Mouse (Mus musculus) testis, adult 2 months (tissue): Measurements from ENCODE around the gene Gm13539. TPM values are rescaled to one million over a fixed set of nuclear protein-coding genes. Genes with fewer than 3 reads are reported as not detected.

Experiments
- H3K27ac ChIP-seq: fragments of 200-500 bp; 2 replicates; pipeline ENCODE4 v1.5.1; 2012; ENCODE audit warnings: low read depth, low read length; ENCODE audit not compliant: control insufficient read depth, insufficient read depth
- H3K27me3 ChIP-seq: fragments of 200-500 bp; 2 replicates; pipeline ENCODE4 v1.6.1; 2012; ENCODE audit warnings: mild to moderate bottlenecking, low read length, moderate library complexity; ENCODE audit not compliant: control insufficient read depth, insufficient read depth
- H3K36me3 ChIP-seq: fragments of 200-500 bp; 2 replicates; pipeline ENCODE4 v1.6.1; 2012; ENCODE audit warnings: mild to moderate bottlenecking, low read length; ENCODE audit not compliant: control insufficient read depth, insufficient read depth
- H3K4me1 ChIP-seq: fragments of 200-500 bp; 2 replicates; pipeline ENCODE4 v1.6.1; 2012; ENCODE audit warnings: low read length; ENCODE audit not compliant: control insufficient read depth, insufficient read depth
- H3K4me3 ChIP-seq: fragments of 200-500 bp; 2 replicates; pipeline ENCODE4 v1.5.1; 2012; ENCODE audit warnings: low read depth, mild to moderate bottlenecking, low read length, moderate library complexity, mixed read lengths; ENCODE audit not compliant: control insufficient read depth
- CTCF ChIP-seq: fragments of 200-500 bp; IDR thresholded peaks from 2 replicates; pipeline ENCODE4 v1.5.1; 2012; ENCODE audit warnings: low read depth, mild to moderate bottlenecking, inconsistent platforms, low read length, moderate library complexity; ENCODE audit not compliant: control insufficient read depth, insufficient read depth, insufficient replicate concordance
- POLR2A ChIP-seq: fragments of 200-500 bp; IDR thresholded peaks from 2 replicates; pipeline ENCODE4 v1.6.1; 2012; ENCODE audit warnings: low read depth, mild to moderate bottlenecking, inconsistent platforms, low read length, moderate library complexity; ENCODE audit not compliant: control insufficient read depth
- polyA plus RNA-seq: library from polyadenylated mRNA; depleted of rRNA; stranded (reverse); fragments of >200 nt; gene quantifications from 2 replicates; pipeline ENCODE4 v1.2.3, GENCODE M21; 2012; rRNA removed

Gm13539 gene
- polyA plus RNA-seq, 1 experiment, result 17.0 TPM

GRCm38 (mm10) chr2:25822806-25823205 is 40.7 kb downstream of the Gm13539 start, which contains the start of gene Lcn9:
Gene Lcn9 (plus strand): TSS chr2:25823153.
- H3K4me1 ChIP-seq, result no peaks in the 10 kb centered on the region
- no peak within 1 kb of the TSS for H3K27ac ChIP-seq
- H3K27me3 ChIP-seq, result no peaks in the 10 kb centered on the region
- no peak within 1 kb of the TSS for H3K4me3 ChIP-seq
- H3K36me3 ChIP-seq, result no peaks in the 10 kb centered on the region
- TF ChIP-seq POLR2A (no peak), CTCF (no peak)

GRCm38 (mm10) chr2:25824751-25825150 is 42.7 kb downstream of the Gm13539 start:
- Histone ChIP-seq H3K36me3 (no peaks in the 10 kb centered on the region), H3K27ac (no peak overlapping the region), H3K4me1 (no peaks in the 10 kb centered on the region), H3K4me3 (no peak overlapping the region), H3K27me3 (no peaks in the 10 kb centered on the region)
- TF ChIP-seq CTCF, result no peak
- TF ChIP-seq POLR2A, result no peak

GRCm38 (mm10) chr2:25828344-25828947 is 46.4 kb downstream of the Gm13539 start:
- TF ChIP-seq POLR2A (no peak), CTCF (no peak)
- H3K36me3 ChIP-seq, result no peaks in the 10 kb centered on the region
- H3K27ac ChIP-seq, result no peak overlapping the region
- no peaks in the 10 kb centered on the region for H3K27me3 ChIP-seq
- H3K4me1 ChIP-seq, result no peaks in the 10 kb centered on the region; the same call in 1 of the 2 replicates
- no peak overlapping the region for H3K4me3 ChIP-seq

- Histone ChIP-seq H3K27me3 (no peaks in the 10 kb centered on the region), H3K4me1 (no peaks in the 10 kb centered on the region; the same call in 1 of the 2 replicates), H3K4me3 (no peak overlapping the region), H3K27ac (no peak overlapping the region), H3K36me3 (no peaks in the 10 kb centered on the region)
- TF ChIP-seq POLR2A, result no peak
These were observed 48.7 kb downstream of the Gm13539 start for GRCm38 (mm10) chr2:25830786-25831185.

GRCm38 (mm10) chr2:25836291-25836690 is 54.2 kb downstream of the Gm13539 start:
- Histone ChIP-seq H3K36me3 (no peaks in the 10 kb centered on the region), H3K4me3 (no peak overlapping the region), H3K27ac (no peak overlapping the region), H3K4me1 (no peaks in the 10 kb centered on the region), H3K27me3 (no peaks in the 10 kb centered on the region)
- TF ChIP-seq POLR2A (no peak), CTCF (peak; percentile 95)

Other genes with a start within 250 kb of the Gm13539 start
- 12.2 and 12.7 TPM in 2 replicates for gene Traf2, start 235.3 kb upstream of the Gm13539 start, polyA plus RNA-seq
- gene Edf1, start 224.4 kb upstream of the Gm13539 start, polyA plus RNA-seq, result 170 and 227 TPM in 2 replicates
- gene Mamdc4, start 207.4 kb upstream of the Gm13539 start, polyA plus RNA-seq, result 1.7 and 8.5 TPM in 2 replicates
- 102 and 112 TPM in 2 replicates for gene Phpt1, start 207.0 kb upstream of the Gm13539 start, polyA plus RNA-seq
- gene Ajm1, start 200.5 kb upstream of the Gm13539 start, polyA plus RNA-seq, result 0.11 and 0.19 TPM in 2 replicates
- gene Rabl6, start 173.7 kb upstream of the Gm13539 start, polyA plus RNA-seq, result 40.9 and 46.2 TPM in 2 replicates
- gene Ccdc183, start 164.6 kb upstream of the Gm13539 start, polyA plus RNA-seq, result 101 and 107 TPM in 2 replicates
- gene Tmem141, start 160.3 kb upstream of the Gm13539 start, polyA plus RNA-seq, result 24.0 and 26.8 TPM in 2 replicates
- gene Fcna, start 154.2 kb upstream of the Gm13539 start, polyA plus RNA-seq, result 0.07 and 0.54 TPM in 2 replicates
- not detected in 2 replicates for gene Lcn8, start 129.1 kb upstream of the Gm13539 start, polyA plus RNA-seq
- gene Lcn5, start 124.3 kb upstream of the Gm13539 start, polyA plus RNA-seq, result not detected in 2 replicates
- not detected in 2 replicates for gene Lcn6, start 105.5 kb upstream of the Gm13539 start, polyA plus RNA-seq
- not detected in 2 replicates for gene Lcn10, start 99.5 kb upstream of the Gm13539 start, polyA plus RNA-seq
- gene Obp2a, start 82.2 kb upstream of the Gm13539 start, polyA plus RNA-seq, result not detected in 2 replicates
- gene Bmyc, start 75.5 kb upstream of the Gm13539 start, polyA plus RNA-seq, result 6.3 and 6.4 TPM in 2 replicates
- not detected in 2 replicates for gene Obp2b, start 45.2 kb upstream of the Gm13539 start, polyA plus RNA-seq
- gene Lcn3, start 16.7 kb upstream of the Gm13539 start, polyA plus RNA-seq, result not detected in 2 replicates
- gene Lcn11, start 5.2 kb upstream of the Gm13539 start, polyA plus RNA-seq, result not detected in 2 replicates
- 55.2 and 62.6 TPM in 2 replicates for gene Glt6d1, start 33.6 kb downstream of the Gm13539 start, polyA plus RNA-seq
- gene Lcn9, start 40.9 kb downstream of the Gm13539 start, polyA plus RNA-seq, result not detected in 2 replicates
- gene Sohlh1, start 65.0 kb downstream of the Gm13539 start, polyA plus RNA-seq, result 8.0 and 8.5 TPM in 2 replicates
- gene Kcnt1, start 81.5 kb downstream of the Gm13539 start, polyA plus RNA-seq, result 6.8 and 7.8 TPM in 2 replicates
- 108 and 125 TPM in 2 replicates for gene Camsap1, start 201.0 kb downstream of the Gm13539 start, polyA plus RNA-seq
- gene Ubac1, start 239.5 kb downstream of the Gm13539 start, polyA plus RNA-seq, result 65.1 and 71.2 TPM in 2 replicates